Mouse (Mus musculus): Measurements from ENCODE around the gene Sec22c.

DNA sequence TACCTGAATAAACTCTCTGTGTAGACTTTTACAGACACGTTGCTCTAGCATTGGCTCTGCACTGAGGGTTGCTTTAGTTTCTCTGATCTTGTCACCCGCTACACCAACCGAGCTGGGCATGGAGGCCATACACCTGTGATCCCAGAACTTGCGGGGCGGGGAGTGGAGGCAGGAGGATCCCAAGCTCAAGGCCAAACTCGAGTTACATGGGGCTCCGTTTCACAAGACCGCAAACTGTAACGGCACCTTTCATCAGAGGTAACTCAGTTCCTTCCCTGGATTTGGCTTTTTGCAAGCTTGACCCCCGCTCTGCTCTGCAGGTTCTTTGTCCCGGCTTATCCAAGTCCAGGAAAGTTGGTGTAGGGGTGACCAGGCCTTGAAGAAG, 1.0 kb downstream of the Sec22c start:
- TF ChIP-seq CTCF (IDR thresholded peaks at IDR 0.05) = no peak
- TF ChIP-seq EP300 (IDR thresholded peaks at IDR 0.05) = no peak
